Mouse (Mus musculus) liver, embryonic 12.5 days (tissue): ENCODE measurements around the gene Ptpn21. TPM values are rescaled to one million over a fixed set of nuclear protein-coding genes. Genes with fewer than 3 reads are reported as not detected.

ENCODE experiments used
- ATAC-seq: fragments of 200-750 bp; cut with Nextera tagmentation; 2 replicates; pipeline ENCODE4 v1.8.0; 2017; ENCODE audit warnings: moderate number of reproducible peaks, mild to moderate bottlenecking, moderate library complexity
- H3K27ac ChIP-seq: fragments of 300-500 bp; sonication (generic); 2 replicates; pipeline ENCODE4 v1.5.1; 2016; ENCODE audit warnings: mild to moderate bottlenecking
- H3K27me3 ChIP-seq: fragments of 300-500 bp; sonication (generic); replicated peaks from 2 replicates; pipeline ENCODE4 v1.6.1; 2016; ENCODE audit warnings: mild to moderate bottlenecking, moderate library complexity
- H3K36me3 ChIP-seq: fragments of 300-500 bp; sonication (generic); 2 replicates; pipeline ENCODE4 v1.6.1; 2016; ENCODE audit warnings: mild to moderate bottlenecking, moderate library complexity
- H3K4me1 ChIP-seq: fragments of 300-500 bp; sonication (generic); 2 replicates; pipeline ENCODE4 v1.6.1; 2016
- H3K4me2 ChIP-seq: fragments of 300-500 bp; sonication (generic); 2 replicates; pipeline ENCODE4 v1.6.1; 2016; ENCODE audit warnings: mild to moderate bottlenecking, moderate library complexity
- H3K4me3 ChIP-seq: fragments of 300-500 bp; sonication (generic); 2 replicates; pipeline ENCODE4 v1.5.1; 2016; ENCODE audit warnings: mild to moderate bottlenecking, moderate library complexity
- H3K9ac ChIP-seq: fragments of 300-500 bp; sonication (generic); 2 replicates; pipeline ENCODE4 v1.6.1; 2016; ENCODE audit warnings: mild to moderate bottlenecking, moderate library complexity
- H3K9me3 ChIP-seq: fragments of 300-500 bp; sonication (generic); replicated peaks from 2 replicates; pipeline ENCODE4 v1.6.1; 2016; ENCODE audit warnings: mild to moderate bottlenecking, moderate library complexity
- WGBS: fragments of 180-500 bp; shearing (Covaris S2); methylation state at CpG from one replicate; pipeline ENCODE4 v1.1.7; 2016; ENCODE audit not compliant: insufficient replicate concordance; 5-methylcytosine and 5-hydroxymethylcytosine counted together
- polyA plus RNA-seq: library from polyadenylated mRNA; unstranded; fragments of >200 nt; fragmentation: Nextera tagmentation; extraction: Ambion mirVana; gene quantifications from 2 replicates; pipeline ENCODE4 v1.2.1, GENCODE M21; 2016

Ptpn21 gene
- polyA plus RNA-seq, 1 experiment from 2014 or later, result 2.4 TPM

DNA sequence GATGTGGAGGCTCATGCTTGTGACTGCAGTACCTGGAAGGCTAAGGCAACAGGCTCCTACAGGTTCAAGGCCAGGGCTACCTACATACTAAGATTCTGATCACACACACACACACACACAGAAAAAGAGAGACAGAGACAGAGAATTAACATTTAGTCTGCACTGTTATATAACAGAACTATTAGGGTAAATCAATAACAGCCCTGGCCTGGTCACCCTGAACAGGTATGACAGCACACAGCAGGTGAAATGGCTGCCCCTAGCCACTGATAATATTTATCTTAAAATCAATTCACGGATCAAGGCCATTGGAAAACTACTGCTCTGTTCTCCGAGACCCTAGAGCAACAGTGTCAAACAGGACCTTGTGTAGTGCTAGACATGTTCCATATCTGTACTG is 21.1 kb downstream of the Ptpn21 start:
- H3K27me3 ChIP-seq, result no peaks in the 10 kb centered on the region
- H3K4me1 ChIP-seq, result peaks cover 11% of the 10 kb centered on the region; the same call in 1 of the 2 replicates
- no peak overlapping the region for H3K27ac ChIP-seq
- no peaks in the 10 kb centered on the region for H3K9me3 ChIP-seq
- ATAC-seq, result no peak
- WGBS, result 65% methylated on average over 2 of the region's 2 CpGs
- H3K9ac ChIP-seq, result no peak overlapping the region
- H3K4me3 ChIP-seq, result no peak overlapping the region
- no peak overlapping the region for H3K4me2 ChIP-seq
- H3K36me3 ChIP-seq, result no peaks in the 10 kb centered on the region

DNA sequence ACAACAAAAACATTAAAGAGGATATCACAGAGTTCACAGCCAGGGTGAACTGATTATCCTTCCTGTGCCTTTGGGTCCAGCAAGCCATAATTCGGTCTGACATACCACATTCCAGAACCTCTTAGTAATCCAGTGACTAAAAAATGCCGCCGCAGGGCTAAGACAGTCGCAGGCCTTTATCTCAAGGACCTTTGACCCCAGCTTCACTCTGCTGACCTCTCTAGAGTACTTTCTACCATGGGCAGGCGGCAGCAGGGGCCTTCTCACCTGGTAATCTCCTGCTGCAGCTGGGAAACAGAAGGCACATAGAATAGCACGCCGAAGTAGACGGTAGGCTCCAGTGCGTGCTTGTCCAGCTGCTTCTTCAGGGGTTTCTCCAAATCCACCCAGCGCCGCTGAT is 22.4 kb downstream of the Ptpn21 start:
- Histone ChIP-seq H3K4me2 (no peak overlapping the region), H3K9ac (no peak overlapping the region), H3K27ac (no peak overlapping the region)

DNA sequence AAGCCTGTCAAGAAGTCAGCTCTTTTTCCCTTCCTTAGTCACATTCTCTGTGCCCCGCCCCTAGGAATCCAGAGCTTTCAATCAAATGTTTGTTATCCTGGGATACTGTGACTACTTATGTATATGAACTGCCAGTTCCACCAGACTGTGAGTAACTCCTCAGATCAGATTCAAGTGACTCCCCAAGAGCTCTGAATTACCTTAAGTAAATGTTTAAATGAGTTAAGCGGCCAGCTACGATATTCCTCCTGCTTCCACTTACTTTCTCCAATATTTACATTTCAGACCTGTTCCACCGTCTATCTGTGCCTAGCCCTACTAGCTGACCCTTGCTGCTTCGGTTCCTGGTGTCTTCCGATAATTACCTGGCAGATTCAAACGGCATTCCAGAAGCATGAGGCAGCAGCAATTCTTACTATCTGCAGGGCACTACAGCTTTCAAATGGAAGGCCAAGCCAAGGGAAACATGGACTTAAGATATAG is 23.5 kb downstream of the Ptpn21 start:
- WGBS, result 61% methylated on average over 7 of the region's 7 CpGs
- no peak for ATAC-seq
- no peak overlapping the region for H3K27ac ChIP-seq

More for the DNA sequence above, 22.4 kb downstream of the Ptpn21 start:
- no peaks in the 10 kb centered on the region for H3K27me3 ChIP-seq
- peaks cover 11% of the 10 kb centered on the region; the same call in 1 of the 2 replicates for H3K4me1 ChIP-seq
- H3K4me3 ChIP-seq, result no peak overlapping the region
- ATAC-seq, result peak; percentile 50
- 62% methylated on average over 11 of the region's 11 CpGs for WGBS
- H3K9me3 ChIP-seq, result no peaks in the 10 kb centered on the region
- no peaks in the 10 kb centered on the region for H3K36me3 ChIP-seq

DNA sequence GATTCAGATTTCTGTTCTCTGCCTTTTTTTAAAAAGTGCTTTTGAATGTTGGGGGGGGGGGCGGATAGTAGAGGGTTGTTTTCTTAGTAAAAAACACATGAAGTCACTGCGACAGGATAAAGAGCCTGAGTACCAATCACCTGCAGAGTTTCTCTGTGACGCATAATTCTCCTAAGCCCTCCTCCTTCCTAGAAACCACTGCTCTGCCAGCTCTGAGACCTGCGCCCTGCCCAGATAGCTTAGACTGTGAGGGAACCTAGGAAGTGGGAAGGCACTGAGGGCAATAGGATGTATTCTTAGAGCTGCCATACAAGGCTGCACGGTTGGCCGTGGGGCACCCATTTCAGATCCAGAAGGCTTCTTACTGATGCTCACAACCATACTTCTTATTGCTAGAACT is 24.4 kb downstream of the Ptpn21 start:
- peaks cover 11% of the 10 kb centered on the region; the same call in 1 of the 2 replicates for H3K4me1 ChIP-seq
- H3K27me3 ChIP-seq, result no peaks in the 10 kb centered on the region
- H3K4me3 ChIP-seq, result no peak overlapping the region
- no peak overlapping the region for H3K9ac ChIP-seq
- 78% methylated on average over 6 of the region's 6 CpGs for WGBS
- no peaks in the 10 kb centered on the region for H3K9me3 ChIP-seq
- no peak overlapping the region for H3K27ac ChIP-seq
- H3K4me2 ChIP-seq, result no peak overlapping the region
- no peak for ATAC-seq
- H3K36me3 ChIP-seq, result no peaks in the 10 kb centered on the region

More for the DNA sequence above, 23.5 kb downstream of the Ptpn21 start:
- H3K9ac ChIP-seq, result no peak overlapping the region
- H3K4me1 ChIP-seq, result peaks cover 11% of the 10 kb centered on the region; the same call in 1 of the 2 replicates
- H3K27me3 ChIP-seq, result no peaks in the 10 kb centered on the region
- H3K36me3 ChIP-seq, result no peaks in the 10 kb centered on the region
- no peak overlapping the region for H3K4me2 ChIP-seq
- H3K4me3 ChIP-seq, result no peak overlapping the region
- no peaks in the 10 kb centered on the region for H3K9me3 ChIP-seq

DNA sequence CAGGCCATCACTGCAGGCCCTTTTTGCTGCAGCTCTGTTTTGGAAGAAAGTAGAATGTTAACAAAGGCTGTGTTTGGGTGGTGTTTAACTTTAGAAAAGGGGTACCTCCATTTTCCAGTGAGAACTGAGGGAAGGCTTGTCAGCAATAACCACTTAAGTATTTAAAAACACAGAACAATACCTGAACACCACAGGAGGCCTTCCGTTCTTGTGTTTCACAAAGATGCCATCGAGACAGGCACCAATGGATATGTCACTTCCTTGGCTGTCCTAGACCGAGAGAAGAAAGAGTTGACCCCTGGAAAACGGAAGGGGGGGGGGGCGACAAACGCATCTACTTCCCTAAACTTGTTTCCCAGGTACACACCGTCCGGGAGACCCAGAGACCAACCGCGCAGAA is 33.2 kb downstream of the Ptpn21 start:
- 0 out of 2 replicates have a peak, but pooled peaks cover 9% of the 10 kb centered on the region for H3K36me3 ChIP-seq

DNA sequence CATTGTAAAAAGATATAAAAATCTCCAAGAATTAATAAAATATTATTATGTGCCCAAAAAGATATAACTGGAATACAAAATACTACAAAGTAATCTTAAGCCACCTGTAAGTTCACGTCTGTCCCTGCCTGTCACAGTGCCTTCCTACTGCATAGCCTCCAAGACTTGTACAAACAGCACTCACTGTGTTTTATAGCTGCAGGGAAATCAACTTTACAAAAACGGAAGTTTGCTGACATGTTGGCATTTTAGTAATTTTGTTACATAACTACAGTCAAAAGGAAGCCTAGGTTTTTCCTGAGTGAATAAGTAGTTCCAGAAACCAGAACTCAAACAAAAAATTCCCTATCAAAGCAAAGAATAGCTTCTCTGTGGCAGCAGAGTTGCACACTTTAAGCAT is 33.7 kb downstream of the Ptpn21 start:
- Histone ChIP-seq H3K4me3 (no peak overlapping the region), H3K27ac (no peak overlapping the region), H3K4me2 (no peak overlapping the region), H3K9me3 (no peaks in the 10 kb centered on the region), H3K9ac (no peak overlapping the region), H3K27me3 (no peaks in the 10 kb centered on the region), H3K4me1 (no peaks in the 10 kb centered on the region), H3K36me3 (0 out of 2 replicates have a peak, but pooled peaks cover 9% of the 10 kb centered on the region)
- 72% methylated on average over 2 of the region's 2 CpGs for whole genome bisulfite sequencing
- no peak for ATAC-seq

More for the DNA sequence above, 33.2 kb downstream of the Ptpn21 start:
- Histone ChIP-seq H3K4me3 (no peak overlapping the region), H3K9me3 (no peaks in the 10 kb centered on the region), H3K4me2 (no peak overlapping the region), H3K9ac (no peak overlapping the region), H3K27ac (no peak overlapping the region), H3K4me1 (no peaks in the 10 kb centered on the region), H3K27me3 (no peaks in the 10 kb centered on the region)
- 70% methylated on average over 10 of the region's 10 CpGs for WGBS
- ATAC-seq, result no peak

DNA sequence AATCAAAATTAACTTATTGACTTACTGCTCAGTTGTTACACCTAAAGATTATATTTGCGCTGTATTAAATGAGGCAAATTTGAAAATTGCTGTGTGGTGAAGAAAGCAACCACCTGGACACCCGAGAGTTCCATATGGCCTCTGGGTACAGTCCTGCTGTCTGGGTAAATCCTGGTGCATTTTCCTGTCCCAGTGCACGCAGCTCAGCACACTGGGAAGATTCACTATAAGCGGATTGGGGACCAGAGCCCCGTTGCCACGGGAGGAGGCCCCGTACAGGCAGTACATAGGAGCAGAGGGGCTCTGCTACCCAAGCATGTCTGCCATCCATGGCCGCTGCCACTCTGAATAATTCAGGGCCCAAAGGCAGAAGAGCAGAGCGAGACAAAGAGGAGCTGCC is 35.6 kb downstream of the Ptpn21 start:
- Histone ChIP-seq H3K9me3 (no peaks in the 10 kb centered on the region), H3K4me2 (no peak overlapping the region), H3K4me3 (no peak overlapping the region), H3K4me1 (no peaks in the 10 kb centered on the region), H3K36me3 (0 out of 2 replicates have a peak, but pooled peaks cover 14% of the 10 kb centered on the region), H3K27me3 (no peaks in the 10 kb centered on the region), H3K27ac (no peak overlapping the region), H3K9ac (no peak overlapping the region)
- ATAC-seq, result no peak
- WGBS, result 71% methylated on average over 9 of the region's 9 CpGs

DNA sequence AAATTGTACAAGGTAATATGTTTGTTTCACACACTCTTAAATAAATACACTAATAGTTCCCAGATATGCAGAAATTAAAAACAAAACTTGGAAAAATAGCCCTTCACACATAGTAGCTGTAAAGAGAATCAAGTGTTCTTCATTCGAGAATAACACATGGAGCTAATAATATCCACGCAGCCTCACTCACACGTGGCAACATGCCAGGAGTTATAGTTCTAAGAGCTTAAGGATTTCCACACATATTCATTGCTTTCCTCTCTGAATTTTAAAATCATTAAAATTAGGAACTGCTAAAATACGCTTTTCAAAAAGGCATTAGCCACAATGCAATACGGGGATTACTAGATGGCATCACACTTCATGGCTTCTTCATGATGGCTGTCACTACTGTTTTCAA is 40.0 kb downstream of the Ptpn21 start:
- no peak overlapping the region for H3K9ac ChIP-seq
- H3K4me3 ChIP-seq, result no peak overlapping the region
- 0 out of 2 replicates have a peak, but pooled peaks cover 6% of the 10 kb centered on the region for H3K36me3 ChIP-seq
- H3K27ac ChIP-seq, result no peak overlapping the region
- no peaks in the 10 kb centered on the region for H3K9me3 ChIP-seq
- WGBS, result 69% methylated on average over 5 of the region's 5 CpGs
- no peaks in the 10 kb centered on the region for H3K4me1 ChIP-seq
- no peak for ATAC-seq
- no peaks in the 10 kb centered on the region for H3K27me3 ChIP-seq
- H3K4me2 ChIP-seq, result no peak overlapping the region

DNA sequence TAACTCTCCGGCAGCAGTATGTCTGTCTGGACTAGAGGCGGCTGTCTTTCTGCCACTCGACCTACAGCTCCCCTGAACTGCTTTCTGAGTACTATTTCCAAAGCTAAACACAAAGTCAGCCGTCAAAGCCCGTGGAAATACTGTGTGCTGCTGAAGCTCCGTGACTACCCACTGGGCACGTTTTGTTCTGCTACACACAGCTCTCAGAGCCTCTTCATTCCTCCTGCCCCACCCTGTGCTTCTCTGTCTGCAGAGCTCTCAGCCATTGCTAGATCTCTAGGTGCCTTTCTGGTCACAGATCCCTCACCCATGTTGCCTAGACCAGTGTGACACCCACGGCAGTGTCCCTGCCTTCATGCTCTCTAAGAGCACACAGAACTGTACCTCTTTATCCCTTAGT is 47.0 kb downstream of the Ptpn21 start:
- ATAC-seq, result no peak
- Histone ChIP-seq H3K4me1 (peaks cover 4% of the 10 kb centered on the region; the same call in 1 of the 2 replicates), H3K9me3 (no peaks in the 10 kb centered on the region), H3K4me3 (no peak overlapping the region), H3K27me3 (no peaks in the 10 kb centered on the region), H3K36me3 (peaks cover 17% of the 10 kb centered on the region; the same call in 1 of the 2 replicates), H3K4me2 (no peak overlapping the region), H3K9ac (no peak overlapping the region), H3K27ac (no peak overlapping the region)
- WGBS, result 82% methylated on average over 8 of the region's 8 CpGs

DNA sequence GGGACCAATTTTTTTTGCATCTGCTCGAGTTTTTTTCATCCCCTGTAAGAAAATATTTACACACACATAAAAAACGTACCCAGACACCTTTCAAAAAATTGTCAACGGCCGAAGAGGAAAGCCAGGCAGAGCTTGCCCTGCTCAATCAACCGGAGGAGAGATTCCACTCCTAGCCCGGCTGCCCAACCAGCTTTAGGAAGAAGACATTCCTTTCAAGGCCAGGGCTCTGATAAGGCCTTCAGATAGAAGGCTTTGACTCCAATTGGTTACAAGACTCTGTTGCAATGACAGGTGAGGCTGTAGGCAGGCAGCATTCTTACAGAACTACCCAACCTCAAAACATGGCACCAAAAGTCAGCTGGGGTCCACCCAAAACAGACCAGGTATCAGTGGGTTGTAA is 53.6 kb downstream of the Ptpn21 start:
- Histone ChIP-seq H3K4me1 (peaks cover 4% of the 10 kb centered on the region; the same call in 1 of the 2 replicates), H3K27ac (no peak overlapping the region), H3K4me3 (no peak overlapping the region), H3K4me2 (no peak overlapping the region), H3K9me3 (no peaks in the 10 kb centered on the region), H3K36me3 (peaks cover 24% of the 10 kb centered on the region), H3K9ac (no peak overlapping the region), H3K27me3 (no peaks in the 10 kb centered on the region)
- no peak for ATAC-seq
- whole genome bisulfite sequencing, result 59% methylated on average over 6 of the region's 6 CpGs

DNA sequence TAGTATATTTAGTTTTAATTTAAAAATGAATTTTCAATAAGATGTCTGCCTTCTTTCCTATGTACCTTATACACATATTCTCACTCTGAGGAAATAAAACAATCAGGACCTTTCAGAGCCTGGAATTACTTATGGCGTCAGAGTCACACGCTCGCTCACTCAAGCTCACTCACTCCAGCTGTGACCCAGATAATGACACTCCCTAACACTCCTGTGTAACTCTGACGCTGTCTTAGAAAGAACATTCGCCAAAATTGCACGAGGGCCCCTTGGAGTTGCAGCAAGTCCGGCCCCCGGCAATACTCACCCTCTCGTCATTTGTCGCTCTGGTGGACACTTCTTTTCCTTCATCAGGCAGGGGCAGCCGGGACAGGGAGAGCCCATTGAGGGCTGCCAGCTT is 54.0 kb downstream of the Ptpn21 start:
- Histone ChIP-seq H3K4me1 (peaks cover 4% of the 10 kb centered on the region; the same call in 1 of the 2 replicates), H3K9me3 (no peaks in the 10 kb centered on the region), H3K27me3 (no peaks in the 10 kb centered on the region), H3K4me3 (no peak overlapping the region), H3K4me2 (no peak overlapping the region), H3K9ac (no peak overlapping the region), H3K36me3 (peaks cover 22% of the 10 kb centered on the region), H3K27ac (no peak overlapping the region)
- no peak for ATAC-seq
- WGBS, result 81% methylated on average over 11 of the region's 11 CpGs

DNA sequence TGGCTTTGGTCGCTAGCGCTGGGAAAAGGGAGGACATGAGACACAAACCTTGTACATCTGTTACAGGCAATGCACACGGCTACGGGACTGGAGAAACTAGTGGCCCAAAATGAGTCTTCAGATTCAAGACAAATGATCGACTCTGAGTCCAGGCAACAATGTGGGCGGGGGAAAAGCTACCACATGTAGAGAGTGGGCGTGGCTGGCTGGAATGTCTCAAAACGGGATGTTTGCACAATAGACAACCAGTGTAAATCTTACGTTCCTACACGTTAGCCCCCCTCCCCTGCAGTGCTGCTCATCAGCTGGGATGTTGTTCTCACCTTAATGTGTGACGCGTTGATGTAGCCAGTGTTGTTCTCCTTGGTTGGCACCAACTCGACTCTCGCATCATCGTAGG is 55.0 kb downstream of the Ptpn21 start:
- H3K36me3 ChIP-seq, result peaks cover 20% of the 10 kb centered on the region

DNA sequence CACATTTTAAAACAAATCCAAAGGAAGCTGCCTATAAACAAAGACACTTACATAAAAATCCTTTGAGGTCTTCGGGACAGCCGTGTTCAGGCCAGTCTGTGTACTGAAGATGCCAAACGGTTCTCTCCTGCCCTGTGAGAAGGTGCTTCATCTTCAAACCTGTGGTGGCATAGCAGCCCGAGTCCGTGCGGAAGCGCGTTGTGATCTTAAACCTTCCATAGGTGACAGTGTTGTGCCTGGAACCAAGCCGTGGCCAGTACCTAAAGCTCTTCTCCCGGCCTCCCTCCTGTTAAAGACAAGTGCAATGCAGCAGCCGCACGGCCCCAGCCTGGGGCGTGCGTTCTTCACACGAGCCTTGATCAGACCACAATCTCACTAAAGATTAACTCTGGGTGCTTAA is 57.3 kb downstream of the Ptpn21 start:
- WGBS, result 82% methylated on average over 15 of the region's 15 CpGs
- Histone ChIP-seq H3K27me3 (no peaks in the 10 kb centered on the region), H3K4me1 (peaks cover 5% of the 10 kb centered on the region; the same call in 1 of the 2 replicates), H3K36me3 (peaks cover 20% of the 10 kb centered on the region), H3K27ac (no peak overlapping the region), H3K9me3 (no peaks in the 10 kb centered on the region), H3K4me2 (no peak overlapping the region), H3K4me3 (no peak overlapping the region), H3K9ac (no peak overlapping the region)
- no peak for ATAC-seq

More for the DNA sequence above, 55.0 kb downstream of the Ptpn21 start:
- Histone ChIP-seq H3K9me3 (no peaks in the 10 kb centered on the region), H3K4me1 (peaks cover 7% of the 10 kb centered on the region), H3K4me3 (no peak overlapping the region), H3K9ac (no peak overlapping the region), H3K27me3 (no peaks in the 10 kb centered on the region), H3K4me2 (no peak overlapping the region), H3K27ac (no peak overlapping the region)
- WGBS, result 80% methylated on average over 15 of the region's 15 CpGs
- ATAC-seq, result no peak
